Mouse (Mus musculus): ENCODE results near the gene Hist1h2ao. TPM values are rescaled to one million over a fixed set of nuclear protein-coding genes. Genes with fewer than 3 reads are reported as not detected.
"Not testable (repeated sequence)": the region's sequence is repeated elsewhere in the genome, so short reads cannot be mapped to it uniquely, and the experiment has no call there.

Gene Hist1h2ao
- polyA plus RNA-seq, 1 experiment from 2014 or later, result not detected

DNA sequence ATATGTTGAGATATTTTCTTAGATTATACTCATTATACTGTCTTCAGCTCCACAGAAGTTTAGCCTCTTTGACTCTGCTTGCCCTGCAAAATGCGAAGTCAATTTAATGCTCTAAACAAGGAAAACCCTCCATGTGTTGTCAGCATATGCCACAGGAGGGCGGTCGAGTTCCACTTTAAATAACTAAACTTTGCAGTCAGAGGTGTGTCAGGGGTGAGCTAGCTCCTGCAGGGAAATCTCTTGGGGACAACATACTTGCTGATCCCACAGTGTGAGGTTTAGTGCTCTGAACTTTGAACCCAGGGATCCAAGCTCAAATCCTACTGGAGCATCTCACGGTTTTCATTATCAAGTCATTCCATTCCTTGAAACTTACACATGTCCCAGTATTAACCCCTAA lies 30.2 kb downstream of the Hist1h2ao start:
- peak; percentile 82 for ATAC-seq
- not testable (repeated sequence) for H3K4me3 ChIP-seq (ENCODE audit: low read length); H3K4me1 ChIP-seq (ENCODE audit: control insufficient read depth, insufficient read depth, low read length); H3K4me2 ChIP-seq (ENCODE audit: low read depth, low read length); H3K27ac ChIP-seq (ENCODE audit: low read length); H3K9me3 ChIP-seq (ENCODE audit: control insufficient read depth, low read length); H3K9ac ChIP-seq (ENCODE audit: low read depth, low read length); H3K27me3 ChIP-seq (replicated peaks; ENCODE audit: control insufficient read depth, insufficient read depth, low read length); H3K36me3 ChIP-seq (ENCODE audit: control insufficient read depth, insufficient read depth, low read length)
- no CpG with 5 or more reads among the region's 4 CpGs for whole genome bisulfite sequencing

DNA sequence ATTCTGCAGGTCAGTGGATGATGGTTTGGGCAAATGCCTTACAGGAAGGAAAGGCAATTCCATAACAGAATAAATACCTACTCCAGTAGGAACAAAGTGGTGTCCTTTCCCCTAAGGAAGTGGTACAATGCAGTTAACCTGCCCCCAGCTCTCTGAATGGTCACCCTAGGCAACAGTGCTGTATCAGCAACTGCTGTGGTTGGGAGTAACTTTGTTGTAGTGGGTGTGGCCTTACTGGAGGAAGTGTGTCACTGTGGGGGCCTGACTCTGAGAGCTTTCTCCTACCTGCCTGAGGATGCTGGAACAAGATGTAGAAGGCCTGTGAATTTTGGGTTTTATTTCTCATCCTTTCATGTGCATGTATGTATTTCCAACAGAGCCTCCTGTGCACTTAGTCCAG lies 36.1 kb downstream of the Hist1h2ao start:
- H3K4me3 ChIP-seq (ENCODE audit: low read length); H3K9me3 ChIP-seq (ENCODE audit: control insufficient read depth, low read length); ATAC-seq; H3K27ac ChIP-seq (ENCODE audit: low read length); H3K9ac ChIP-seq (ENCODE audit: low read depth, low read length); H3K36me3 ChIP-seq (ENCODE audit: control insufficient read depth, insufficient read depth, low read length); H3K4me1 ChIP-seq (ENCODE audit: control insufficient read depth, insufficient read depth, low read length); H3K27me3 ChIP-seq (replicated peaks; ENCODE audit: control insufficient read depth, insufficient read depth, low read length); H3K4me2 ChIP-seq (ENCODE audit: low read depth, low read length): not testable (repeated sequence)

DNA sequence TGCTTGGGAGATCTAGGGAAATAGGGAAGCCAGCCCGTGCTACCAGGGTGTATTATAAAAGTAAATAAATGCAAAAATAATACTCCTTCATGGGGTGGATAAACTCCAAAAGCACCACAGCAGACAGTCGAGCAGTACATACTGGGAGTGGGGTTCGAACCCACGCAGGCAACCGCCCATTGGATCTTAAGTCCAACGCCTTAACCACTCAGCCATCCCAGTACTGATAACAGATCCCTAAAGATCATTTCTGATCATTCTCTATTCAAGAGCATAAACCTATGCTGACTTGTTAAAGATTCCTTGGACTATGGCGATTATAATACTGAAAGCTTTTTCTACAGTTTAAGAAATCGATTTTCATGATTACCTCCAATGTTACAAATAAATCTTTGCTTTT lies 37.6 kb downstream of the Hist1h2ao start:
- ATAC-seq, result no peak; the same call in 1 of the 2 replicates
- Histone ChIP-seq H3K4me2 (ENCODE audit: low read depth, low read length) (no peak overlapping the region), H3K4me3 (ENCODE audit: low read length) (no peak overlapping the region), H3K9me3 (ENCODE audit: control insufficient read depth, low read length) (no peaks in the 10 kb centered on the region), H3K27ac (ENCODE audit: low read length) (no peak overlapping the region), H3K9ac (ENCODE audit: low read depth, low read length) (no peak overlapping the region), H3K4me1 (ENCODE audit: control insufficient read depth, insufficient read depth, low read length) (no peaks in the 10 kb centered on the region), H3K36me3 (ENCODE audit: control insufficient read depth, insufficient read depth, low read length) (no peaks in the 10 kb centered on the region), H3K27me3 (replicated peaks; ENCODE audit: control insufficient read depth, insufficient read depth, low read length) (no peaks in the 10 kb centered on the region)
- WGBS, result 27% methylated on average over 8 of the region's 8 CpGs

DNA sequence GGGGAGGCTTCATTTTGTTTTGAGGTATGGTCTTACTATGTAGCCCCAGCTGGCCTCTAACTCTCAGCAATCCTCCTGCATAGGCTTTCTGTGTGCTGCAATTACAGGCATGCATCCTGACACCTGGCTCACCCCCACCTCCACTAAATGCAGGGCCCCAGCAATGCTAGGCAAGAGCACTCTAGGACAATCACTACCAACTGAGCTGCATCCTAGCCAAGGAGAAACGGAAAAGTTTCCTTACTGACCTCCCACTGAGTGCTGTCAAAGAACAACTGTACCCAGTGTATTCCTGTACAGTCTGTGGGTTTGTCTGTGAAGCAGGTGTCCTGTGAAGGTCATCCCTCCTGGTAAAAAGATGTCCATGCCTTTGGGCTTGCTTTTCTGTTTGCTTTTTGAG lies 40.4 kb downstream of the Hist1h2ao start:
- not testable (repeated sequence) for H3K4me3 ChIP-seq (ENCODE audit: low read length); H3K9ac ChIP-seq (ENCODE audit: low read depth, low read length); H3K27ac ChIP-seq (ENCODE audit: low read length); ATAC-seq; H3K4me2 ChIP-seq (ENCODE audit: low read depth, low read length); H3K4me1 ChIP-seq (ENCODE audit: control insufficient read depth, insufficient read depth, low read length); H3K9me3 ChIP-seq (ENCODE audit: control insufficient read depth, low read length); H3K36me3 ChIP-seq (ENCODE audit: control insufficient read depth, insufficient read depth, low read length); H3K27me3 ChIP-seq (replicated peaks; ENCODE audit: control insufficient read depth, insufficient read depth, low read length)
- 61% methylated on average over 1 of the region's 1 CpGs for WGBS

DNA sequence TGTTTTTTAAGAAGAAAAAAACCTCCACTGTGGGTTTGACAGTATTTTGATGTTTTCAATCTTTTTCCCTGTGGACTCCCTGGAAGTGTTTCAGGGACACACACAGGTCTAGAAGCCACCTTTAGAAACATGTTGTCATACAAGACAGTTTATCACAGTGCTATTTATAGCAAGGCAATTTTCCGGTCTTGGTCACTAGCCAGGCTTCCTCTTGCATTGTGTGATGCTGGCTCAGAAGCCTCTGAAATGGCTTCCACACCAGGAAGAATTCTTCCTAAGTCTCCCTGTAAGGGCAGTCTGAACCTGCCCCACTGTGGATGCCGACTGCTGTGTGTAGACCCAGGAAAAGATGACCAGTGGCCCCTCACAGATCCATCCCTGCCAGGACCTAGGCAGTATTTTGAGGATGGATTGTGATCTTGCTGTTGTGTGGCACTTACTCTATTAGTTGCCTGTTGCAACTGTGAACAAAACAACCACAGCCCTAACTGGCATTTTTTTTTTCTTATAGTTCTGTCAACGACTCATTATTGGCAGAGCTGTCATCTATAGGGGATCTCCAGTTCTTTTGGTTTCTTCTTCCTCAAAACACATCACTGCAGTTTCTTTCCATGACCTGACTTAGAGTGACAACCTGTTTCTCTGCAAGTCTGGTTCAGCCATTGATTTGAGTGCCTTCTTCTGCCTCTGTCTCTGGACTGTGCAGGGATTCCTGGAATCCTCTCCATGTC lies 42.1 kb downstream of the Hist1h2ao start:
- Histone ChIP-seq H3K9ac (ENCODE audit: low read depth, low read length) (no peak overlapping the region), H3K4me1 (ENCODE audit: control insufficient read depth, insufficient read depth, low read length) (no peaks in the 10 kb centered on the region), H3K27ac (ENCODE audit: low read length) (no peak overlapping the region), H3K36me3 (ENCODE audit: control insufficient read depth, insufficient read depth, low read length) (no peaks in the 10 kb centered on the region), H3K9me3 (ENCODE audit: control insufficient read depth, low read length) (no peaks in the 10 kb centered on the region), H3K4me2 (ENCODE audit: low read depth, low read length) (no peak overlapping the region), H3K27me3 (replicated peaks; ENCODE audit: control insufficient read depth, insufficient read depth, low read length) (no peaks in the 10 kb centered on the region), H3K4me3 (ENCODE audit: low read length) (no peak overlapping the region)
- ATAC-seq, result no peak
- 57% methylated on average over 3 of the region's 3 CpGs for WGBS

DNA sequence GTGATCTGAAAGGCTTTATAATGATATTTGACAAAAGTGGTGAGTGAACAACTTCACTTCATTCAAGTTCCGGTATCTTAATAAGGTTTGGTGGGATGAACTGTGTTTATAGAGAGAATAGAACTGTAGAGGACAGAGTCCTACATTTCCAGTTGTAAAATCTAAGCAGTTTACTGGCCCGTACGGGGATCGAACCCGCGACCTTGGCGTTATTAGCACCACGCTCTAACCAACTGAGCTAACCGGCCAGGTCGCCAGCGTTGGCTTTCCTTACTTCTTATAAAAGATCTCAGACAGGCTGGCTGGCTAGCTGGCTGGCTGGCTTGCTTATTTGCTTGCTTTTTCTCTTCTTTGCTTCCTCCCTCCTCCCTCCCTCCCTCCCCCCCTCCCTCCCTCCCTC lies 44.9 kb downstream of the Hist1h2ao start:
- Histone ChIP-seq H3K4me2 (ENCODE audit: low read depth, low read length) (peak overlapping the region; percentile 50), H3K4me3 (ENCODE audit: low read length) (peak overlapping the region; percentile 53), H3K4me1 (ENCODE audit: control insufficient read depth, insufficient read depth, low read length) (no peaks in the 10 kb centered on the region), H3K27me3 (replicated peaks; ENCODE audit: control insufficient read depth, insufficient read depth, low read length) (no peaks in the 10 kb centered on the region), H3K9me3 (ENCODE audit: control insufficient read depth, low read length) (no peaks in the 10 kb centered on the region), H3K9ac (ENCODE audit: low read depth, low read length) (no peak overlapping the region), H3K27ac (ENCODE audit: low read length) (no peak overlapping the region), H3K36me3 (ENCODE audit: control insufficient read depth, insufficient read depth, low read length) (no peaks in the 10 kb centered on the region)
- 4% methylated on average over 11 of the region's 11 CpGs for WGBS
- ATAC-seq, result peak; percentile 91

DNA sequence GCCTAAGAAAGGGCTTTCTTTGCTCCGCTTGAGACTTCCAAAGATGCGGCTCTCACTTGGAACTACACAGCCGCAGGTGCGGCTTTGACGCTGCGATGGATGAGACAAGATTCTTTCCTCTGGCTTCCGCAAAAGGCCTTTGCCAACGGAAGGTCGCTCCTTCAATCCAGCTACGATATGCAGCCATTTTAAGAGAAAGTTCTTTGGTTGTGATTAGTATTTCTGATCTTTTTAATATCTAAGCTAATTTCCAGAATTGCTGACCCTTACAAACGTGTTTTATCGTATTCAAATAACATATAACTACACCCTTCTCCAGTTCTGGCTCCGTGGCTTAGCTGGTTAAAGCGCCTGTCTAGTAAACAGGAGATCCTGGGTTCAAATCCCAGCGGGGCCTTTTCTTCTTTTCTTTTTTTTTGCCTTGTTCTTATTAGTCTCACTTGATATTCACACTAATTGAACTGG lies 45.5 kb downstream of the Hist1h2ao start:
- H3K27ac ChIP-seq (ENCODE audit: low read length), result no peak overlapping the region
- peak overlapping the region; percentile 53 for H3K4me3 ChIP-seq (ENCODE audit: low read length)
- H3K4me1 ChIP-seq (ENCODE audit: control insufficient read depth, insufficient read depth, low read length), result no peaks in the 10 kb centered on the region
- H3K36me3 ChIP-seq (ENCODE audit: control insufficient read depth, insufficient read depth, low read length), result no peaks in the 10 kb centered on the region
- H3K9me3 ChIP-seq (ENCODE audit: control insufficient read depth, low read length), result no peaks in the 10 kb centered on the region
- peak overlapping the region; percentile 48; the same call in 1 of the 2 replicates for H3K9ac ChIP-seq (ENCODE audit: low read depth, low read length)
- peak; percentile 71 for ATAC-seq
- no peaks in the 10 kb centered on the region for H3K27me3 ChIP-seq (replicated peaks; ENCODE audit: control insufficient read depth, insufficient read depth, low read length)
- 3% methylated on average over 15 of the region's 15 CpGs for WGBS
- H3K4me2 ChIP-seq (ENCODE audit: low read depth, low read length), result peak overlapping the region; percentile 50

Small RNA genes within 50 kb of the gene (microRNA-seq; reads per million reads assigned to microRNA genes)
- gene Gm19658, result not detected
- not detected for gene Gm44346
- not detected for gene Gm44466

Other genes starting within 250 kb of the Hist1h2ao start
- gene Olfr1364, start 228.7 kb upstream of the Hist1h2ao start, polyA plus RNA-seq (2015; fragmentation: Nextera tagmentation; extraction: Ambion mirVana), result not detected in 2 replicates
- not detected in 2 replicates for gene Olfr1362, start 196.4 kb upstream of the Hist1h2ao start, polyA plus RNA-seq (2015; fragmentation: Nextera tagmentation; extraction: Ambion mirVana)
- gene Olfr11, start 167.9 kb upstream of the Hist1h2ao start, polyA plus RNA-seq (2015; fragmentation: Nextera tagmentation; extraction: Ambion mirVana), result not detected in 2 replicates
- not detected in 2 replicates for gene Olfr1361, start 147.1 kb upstream of the Hist1h2ao start, polyA plus RNA-seq (2015; fragmentation: Nextera tagmentation; extraction: Ambion mirVana)
- gene Olfr1360, start 133.1 kb upstream of the Hist1h2ao start, polyA plus RNA-seq (2015; fragmentation: Nextera tagmentation; extraction: Ambion mirVana), result not detected in 2 replicates
- not detected in 2 replicates for gene Olfr1359, start 112.4 kb upstream of the Hist1h2ao start, polyA plus RNA-seq (2015; fragmentation: Nextera tagmentation; extraction: Ambion mirVana)
- gene Hist1h2bl, start 94.3 kb upstream of the Hist1h2ao start, polyA plus RNA-seq (2015; fragmentation: Nextera tagmentation; extraction: Ambion mirVana), result 2.3 and 2.5 TPM in 2 replicates
- 10.9 and 17.9 TPM in 2 replicates for gene Hist1h2ai, start 94.0 kb upstream of the Hist1h2ao start, polyA plus RNA-seq (2015; fragmentation: Nextera tagmentation; extraction: Ambion mirVana)
- 4.8 and 9.5 TPM in 2 replicates for gene Hist1h3h, start 92.8 kb upstream of the Hist1h2ao start, polyA plus RNA-seq (2015; fragmentation: Nextera tagmentation; extraction: Ambion mirVana)
- gene Hist1h2bm, start 88.4 kb upstream of the Hist1h2ao start, polyA plus RNA-seq (2015; fragmentation: Nextera tagmentation; extraction: Ambion mirVana), result 1.7 and 3.5 TPM in 2 replicates
- 0.66 and 2.1 TPM in 2 replicates for gene Hist1h4j, start 75.4 kb upstream of the Hist1h2ao start, polyA plus RNA-seq (2015; fragmentation: Nextera tagmentation; extraction: Ambion mirVana)
- gene Hist1h4k, start 60.0 kb upstream of the Hist1h2ao start, polyA plus RNA-seq (2015; fragmentation: Nextera tagmentation; extraction: Ambion mirVana), result 4.0 and 4.7 TPM in 2 replicates
- gene Hist1h2ak, start 56.6 kb upstream of the Hist1h2ao start, polyA plus RNA-seq (2015; fragmentation: Nextera tagmentation; extraction: Ambion mirVana), result 13.0 and 13.5 TPM in 2 replicates
- gene Hist1h2bn, start 56.3 kb upstream of the Hist1h2ao start, polyA plus RNA-seq (2015; fragmentation: Nextera tagmentation; extraction: Ambion mirVana), result 1.9 and 2.5 TPM in 2 replicates
- 10.0 and 14.9 TPM in 2 replicates for gene Hist1h1b, start 29.8 kb upstream of the Hist1h2ao start, polyA plus RNA-seq (2015; fragmentation: Nextera tagmentation; extraction: Ambion mirVana)
- gene Hist1h3i, start 27.1 kb upstream of the Hist1h2ao start, polyA plus RNA-seq (2015; fragmentation: Nextera tagmentation; extraction: Ambion mirVana), result 53.6 and 66.8 TPM in 2 replicates
- 3.8 and 4.1 TPM in 2 replicates for gene Hist1h2an, start 23.2 kb upstream of the Hist1h2ao start, polyA plus RNA-seq (2015; fragmentation: Nextera tagmentation; extraction: Ambion mirVana)
- gene Hist1h2bp, start 23.0 kb upstream of the Hist1h2ao start, polyA plus RNA-seq (2015; fragmentation: Nextera tagmentation; extraction: Ambion mirVana), result 1.5 and 1.7 TPM in 2 replicates
- gene Hist1h2bq, start 268 bp upstream of the Hist1h2ao start, polyA plus RNA-seq (2015; fragmentation: Nextera tagmentation; extraction: Ambion mirVana), result 13.4 and 17.9 TPM in 2 replicates
- 1.0 TPM in 1 of 2 replicates, not detected in the other for gene Hist1h4m, start 1.3 kb downstream of the Hist1h2ao start, polyA plus RNA-seq (2015; fragmentation: Nextera tagmentation; extraction: Ambion mirVana)
- 5.7 and 9.6 TPM in 2 replicates for gene Hist1h4n, start 21.7 kb downstream of the Hist1h2ao start, polyA plus RNA-seq (2015; fragmentation: Nextera tagmentation; extraction: Ambion mirVana)
- gene Hist1h2ap, start 23.0 kb downstream of the Hist1h2ao start, polyA plus RNA-seq (2015; fragmentation: Nextera tagmentation; extraction: Ambion mirVana), result 2,307 and 2,693 TPM in 2 replicates
- 15.5 and 19.5 TPM in 2 replicates for gene Hist1h2br, start 23.3 kb downstream of the Hist1h2ao start, polyA plus RNA-seq (2015; fragmentation: Nextera tagmentation; extraction: Ambion mirVana)
- gene Zfp184, start 134.6 kb downstream of the Hist1h2ao start, polyA plus RNA-seq (2015; fragmentation: Nextera tagmentation; extraction: Ambion mirVana), result 4.4 and 4.7 TPM in 2 replicates
- gene Pom121l2, start 170.7 kb downstream of the Hist1h2ao start, polyA plus RNA-seq (2015; fragmentation: Nextera tagmentation; extraction: Ambion mirVana), result 0.10 TPM in 1 of 2 replicates, not detected in the other
- 1.4 and 2.0 TPM in 2 replicates for gene Prss16, start 199.3 kb downstream of the Hist1h2ao start, polyA plus RNA-seq (2015; fragmentation: Nextera tagmentation; extraction: Ambion mirVana)
- gene Hist1h2ah, start 225.1 kb downstream of the Hist1h2ao start, polyA plus RNA-seq (2015; fragmentation: Nextera tagmentation; extraction: Ambion mirVana), result 4.6 and 5.1 TPM in 2 replicates
- gene Hist1h2bk, start 225.4 kb downstream of the Hist1h2ao start, polyA plus RNA-seq (2015; fragmentation: Nextera tagmentation; extraction: Ambion mirVana), result 1.8 and 2.9 TPM in 2 replicates
- gene Hist1h4i, start 230.9 kb downstream of the Hist1h2ao start, polyA plus RNA-seq (2015; fragmentation: Nextera tagmentation; extraction: Ambion mirVana), result 18.8 and 22.0 TPM in 2 replicates
- gene Hist1h2ag, start 232.5 kb downstream of the Hist1h2ao start, polyA plus RNA-seq (2015; fragmentation: Nextera tagmentation; extraction: Ambion mirVana), result 17.4 and 30.0 TPM in 2 replicates
- gene Hist1h2bj, start 232.7 kb downstream of the Hist1h2ao start, polyA plus RNA-seq (2015; fragmentation: Nextera tagmentation; extraction: Ambion mirVana), result 4.7 and 7.7 TPM in 2 replicates